Mouse (Mus musculus): ENCODE measurements around the gene Odf3l2.

The Odf3l2 gene

DNA sequence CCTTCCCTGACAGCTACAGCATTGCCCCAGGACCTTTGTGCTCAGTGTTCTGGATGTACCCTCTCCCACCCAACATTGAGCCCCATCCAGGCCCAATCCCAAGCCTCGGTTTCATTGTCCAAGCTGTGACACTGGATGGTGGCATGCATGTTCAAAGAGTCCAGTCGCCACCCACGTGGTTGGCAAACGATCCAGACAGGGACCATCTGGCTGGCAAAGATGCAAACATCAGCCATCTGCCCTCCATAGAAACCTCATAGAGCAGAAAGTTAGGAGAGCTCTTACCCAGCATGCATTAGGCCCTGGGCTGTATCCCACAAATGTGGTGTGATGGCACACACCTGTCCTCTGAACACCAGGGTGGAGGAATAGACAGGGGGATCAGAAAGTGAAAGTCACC lies 14.1 kb downstream of the Odf3l2 start:
- no peak for DNase-seq (ENCODE audit: low spot score in 2 of 2)

DNA sequence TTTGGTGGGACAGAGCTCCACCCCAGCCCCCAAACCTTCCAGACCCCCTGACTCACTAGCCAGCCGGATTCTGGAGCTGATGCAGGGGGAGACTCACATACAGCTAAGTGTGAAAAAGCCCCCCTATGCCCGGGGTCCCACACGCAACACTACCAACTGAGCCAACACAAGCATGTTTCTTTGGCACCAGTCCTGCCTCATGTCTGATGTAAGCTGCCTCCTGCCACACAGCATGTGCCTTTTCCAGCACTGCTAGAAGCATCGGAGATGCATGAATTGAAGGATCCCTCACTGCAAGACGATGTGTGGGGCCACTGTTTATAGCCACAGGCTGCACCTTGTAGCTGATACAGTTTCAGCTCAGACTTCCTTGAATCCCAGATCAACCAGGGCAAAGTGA lies 17.2 kb downstream of the Odf3l2 start:
- DNase-seq (ENCODE audit: low spot score in 2 of 2) = no peak

DNA sequence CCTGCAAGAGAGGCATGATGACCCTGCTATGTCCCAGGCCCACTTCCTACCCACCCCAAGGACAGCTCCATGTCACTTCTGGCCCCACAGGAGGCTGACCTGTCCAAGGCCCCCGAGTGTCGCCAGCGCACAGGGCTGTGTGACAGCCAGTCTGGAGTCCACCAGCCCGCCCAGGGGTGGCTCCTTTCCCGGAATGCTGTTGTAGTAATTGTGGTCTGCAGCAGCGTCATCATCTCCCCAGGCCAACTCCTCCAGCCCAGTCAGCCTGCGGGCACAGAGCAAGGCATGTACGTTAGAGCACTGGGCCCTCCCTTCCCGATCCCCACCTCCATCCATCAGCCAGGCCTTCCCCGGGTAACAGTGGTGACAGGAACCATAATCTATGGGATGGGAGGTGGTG lies 19.4 kb downstream of the Odf3l2 start:
- no peak for DNase-seq (ENCODE audit: low spot score in 2 of 2)

DNA sequence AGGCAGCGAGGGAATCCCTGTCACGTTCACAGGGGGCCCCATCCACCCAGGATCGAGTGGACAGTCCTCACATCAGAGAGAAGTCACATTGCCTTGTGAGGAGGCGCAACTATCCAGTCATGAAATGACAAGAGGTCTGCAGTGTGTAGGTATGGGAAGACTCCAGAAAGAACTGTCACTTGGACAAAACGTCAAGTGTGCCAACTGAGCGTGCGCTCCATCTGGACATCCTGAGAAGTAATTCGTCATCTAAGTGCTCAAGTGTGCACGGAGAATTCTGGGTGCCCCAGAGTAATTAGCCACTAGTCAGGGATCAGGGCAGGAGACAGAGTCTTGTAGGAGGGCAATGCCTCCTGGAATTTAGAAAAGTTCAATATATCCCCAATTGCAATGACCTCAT lies 20.1 kb downstream of the Odf3l2 start:
- no peak for DNase-seq (ENCODE audit: low spot score in 2 of 2)

DNA sequence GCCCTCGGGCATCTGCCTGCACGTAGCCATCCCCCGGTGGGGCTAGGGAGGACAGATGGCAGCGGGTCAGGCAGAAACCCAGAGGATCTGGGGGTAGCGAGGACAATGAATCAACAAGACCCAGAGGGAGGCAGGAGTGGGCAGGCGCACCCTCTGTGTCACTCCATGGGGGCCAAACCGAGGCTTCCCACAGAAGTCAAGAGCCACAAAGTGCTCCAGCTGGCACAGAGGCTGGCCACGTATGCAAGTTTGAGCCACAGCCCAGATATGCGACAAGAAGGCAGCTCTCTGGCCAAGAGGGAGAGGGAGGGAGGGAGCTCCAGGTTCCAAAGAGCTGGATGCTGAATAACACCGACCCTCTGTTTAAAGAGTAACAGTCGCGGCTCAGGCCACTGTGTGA lies 21.6 kb downstream of the Odf3l2 start:
- DNase-seq (ENCODE audit: low spot score in 2 of 2) = no peak

DNA sequence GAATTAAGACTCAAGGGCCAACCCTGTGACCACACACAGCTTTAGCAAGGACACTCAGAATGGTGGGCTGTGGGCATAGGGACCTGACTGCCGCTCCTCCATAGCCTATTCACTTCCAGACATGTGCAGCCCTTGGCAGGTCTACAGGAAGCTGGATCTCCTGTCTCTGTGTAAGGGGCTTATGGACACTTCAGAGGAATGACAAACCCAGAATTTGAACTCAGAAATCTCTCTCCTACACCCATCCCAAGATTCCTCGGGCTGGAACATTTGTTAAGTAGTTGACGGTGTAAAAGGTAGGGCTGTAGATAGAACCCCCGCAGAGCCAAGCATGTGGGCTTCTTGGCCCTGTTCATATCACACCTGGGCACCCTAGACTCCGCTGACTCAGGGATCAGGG lies 29.2 kb downstream of the Odf3l2 start:
- DNase-seq (ENCODE audit: low spot score in 2 of 2) = no peak

DNA sequence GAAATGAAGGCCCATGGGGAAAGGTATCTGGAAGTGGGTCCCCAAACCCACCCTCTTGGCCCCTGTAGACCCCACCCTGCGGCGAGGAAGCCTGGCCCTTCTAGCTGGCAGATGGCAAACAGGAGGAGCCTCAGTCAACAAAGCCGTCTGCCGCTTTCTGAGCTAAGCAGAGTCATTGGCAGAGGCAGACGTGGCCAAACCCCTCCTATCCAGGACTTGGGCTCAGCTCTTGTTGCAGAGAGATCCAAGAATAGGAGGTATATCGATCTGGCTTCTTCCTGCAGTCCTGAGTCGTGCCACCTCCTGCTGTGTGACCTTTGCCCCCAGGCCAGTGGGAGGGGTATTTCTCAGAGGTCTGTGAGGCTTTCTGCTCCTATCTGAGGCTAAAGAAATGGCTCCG lies 29.7 kb downstream of the Odf3l2 start:
- DNase-seq (ENCODE audit: low spot score in 2 of 2) = no peak

DNA sequence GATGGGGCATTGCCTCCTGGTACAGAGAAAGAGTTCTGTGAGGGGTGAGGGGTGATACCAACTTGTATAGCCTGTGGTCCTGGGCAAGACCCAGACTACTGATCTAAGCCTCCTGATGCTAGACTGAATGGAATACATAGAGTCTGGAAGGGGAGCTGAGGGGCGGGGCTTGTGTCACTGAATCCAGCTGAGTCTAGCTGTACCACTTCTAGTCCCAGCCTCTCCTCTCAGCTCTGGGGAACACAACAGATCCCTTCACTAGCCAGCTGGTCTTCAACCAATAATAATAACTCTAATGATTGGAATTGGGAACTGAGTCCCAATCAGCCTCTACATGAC lies 31.3 kb downstream of the Odf3l2 start:
- no peak for DNase-seq (ENCODE audit: low spot score in 2 of 2)

DNA sequence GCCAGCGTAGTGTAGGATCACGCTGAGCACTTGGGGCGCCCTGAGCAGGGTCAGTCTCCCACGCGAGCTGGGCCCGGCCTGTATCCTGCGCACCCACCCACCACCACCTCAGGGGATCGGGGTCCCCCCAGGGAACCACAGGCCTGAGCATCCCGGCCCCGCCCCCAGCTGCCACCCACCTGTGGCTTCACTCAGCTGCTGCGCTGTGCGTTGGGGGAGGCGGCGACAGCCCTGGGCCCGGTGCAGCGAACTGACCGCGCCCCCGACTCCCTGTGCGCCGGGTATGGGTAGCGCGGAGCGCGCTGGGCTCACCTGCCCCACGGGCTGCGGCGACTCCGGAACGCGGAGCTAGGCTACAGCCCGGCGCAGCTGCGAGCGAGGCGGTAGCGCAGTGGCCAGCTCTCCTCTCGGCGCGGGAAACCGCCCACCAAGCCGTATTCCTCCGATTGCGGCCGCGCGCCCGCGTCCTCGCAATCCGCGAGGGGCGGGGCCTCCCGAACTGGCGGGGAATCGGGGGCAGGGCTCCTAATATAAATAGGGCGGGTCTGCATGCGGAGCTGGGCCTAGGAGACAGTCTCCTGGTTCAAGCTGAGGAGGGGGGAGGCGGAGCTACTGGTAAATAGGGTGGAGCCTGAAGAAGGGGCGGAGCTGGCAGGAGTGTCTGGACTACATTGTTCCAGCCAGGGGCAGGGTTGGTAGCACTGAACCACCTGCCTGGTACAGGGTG lies 31.8 kb downstream of the Odf3l2 start, which contains the start of gene C2cd4c:
TSS of gene C2cd4c (minus strand) at position 448 of the 727 bp plus-strand sequence.
- DNase-seq (ENCODE audit: low spot score in 2 of 2) = no peak

DNA sequence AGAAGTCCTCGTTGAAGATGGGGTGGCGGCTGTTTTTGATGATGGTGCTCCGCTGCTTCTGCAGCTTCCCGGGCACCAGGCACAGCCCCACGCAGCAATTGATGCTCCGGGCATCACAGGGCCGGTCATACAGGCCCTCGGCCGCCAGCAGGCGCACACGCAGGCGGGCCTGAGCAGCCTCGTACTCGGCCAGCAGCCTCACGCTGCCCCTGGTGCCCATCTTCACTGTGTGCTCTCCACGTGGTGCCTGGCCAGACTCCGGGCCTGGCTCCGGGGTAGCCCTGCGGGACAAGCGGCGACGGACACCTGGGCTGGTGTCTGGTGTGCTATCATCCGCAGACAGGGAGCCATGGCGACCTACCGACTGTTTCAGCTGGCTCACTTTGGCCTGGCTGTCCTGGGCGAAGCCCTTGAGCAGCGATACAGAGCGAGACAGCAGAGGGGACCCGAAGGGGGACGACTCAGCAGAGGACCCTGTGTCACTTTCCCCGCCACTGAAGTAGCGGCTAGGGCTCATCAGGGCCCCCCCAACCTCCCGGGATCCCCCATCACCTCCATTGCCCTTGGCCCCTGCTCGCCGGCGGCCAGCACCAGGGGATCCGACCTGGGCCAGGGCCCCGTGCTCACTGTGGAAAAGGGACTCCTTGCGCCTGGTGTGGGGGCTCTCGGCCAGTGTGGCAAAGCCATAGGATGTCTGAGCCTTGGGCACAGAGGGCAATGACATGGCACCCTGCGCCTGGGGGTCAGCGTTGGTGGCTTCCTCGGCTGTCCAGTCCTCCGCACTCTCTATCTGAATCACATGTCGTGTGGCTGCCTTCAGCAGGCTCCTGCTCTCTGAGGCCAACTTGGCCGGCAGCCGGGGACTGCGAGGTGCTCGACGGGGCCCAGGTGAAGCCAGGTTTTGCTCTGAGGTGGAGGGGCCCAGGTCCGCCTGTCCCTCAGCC lies 33.1 kb downstream of the Odf3l2 start:
- DNase-seq (ENCODE audit: low spot score in 2 of 2) = no peak

DNA sequence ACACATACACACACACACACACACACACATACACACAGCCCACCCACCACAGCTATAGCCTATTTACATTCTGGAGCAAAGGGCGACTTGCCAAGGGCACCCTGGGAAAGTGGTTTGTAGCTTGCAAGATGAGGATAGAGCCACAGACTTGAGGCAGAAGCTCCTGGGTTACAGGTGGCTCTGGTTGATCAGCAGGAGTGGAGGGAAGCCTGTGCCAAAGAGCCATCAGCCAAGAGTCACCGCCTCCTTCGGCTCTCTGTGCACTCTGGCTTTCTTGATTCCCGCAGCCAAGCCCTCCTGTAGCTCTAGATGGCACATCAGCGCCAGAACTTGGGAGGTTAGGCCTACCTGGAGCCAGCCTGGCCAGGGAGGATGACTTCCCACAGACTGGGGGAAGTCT lies 34.2 kb downstream of the Odf3l2 start:
- no peak for DNase-seq (ENCODE audit: low spot score in 2 of 2)

DNA sequence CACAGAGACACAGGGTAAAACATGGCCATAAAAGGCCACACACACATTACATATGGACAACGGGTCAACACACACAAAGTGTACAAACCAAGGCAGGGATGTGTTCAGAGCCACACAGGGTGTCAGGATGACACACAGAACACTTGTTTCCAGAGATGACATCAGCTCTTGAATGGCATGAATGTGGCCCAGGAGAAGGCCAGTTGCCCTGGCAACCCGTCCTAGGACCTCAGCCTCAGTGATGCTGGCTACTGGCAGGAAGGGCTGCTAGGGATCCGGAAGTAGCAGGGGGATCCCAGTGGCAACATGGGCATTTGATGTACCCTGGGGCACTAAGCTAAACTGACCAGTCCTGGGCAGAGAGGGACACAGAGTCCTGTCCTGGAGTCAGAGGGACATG lies 36.3 kb downstream of the Odf3l2 start:
- DNase-seq (ENCODE audit: low spot score in 2 of 2) = no peak

DNA sequence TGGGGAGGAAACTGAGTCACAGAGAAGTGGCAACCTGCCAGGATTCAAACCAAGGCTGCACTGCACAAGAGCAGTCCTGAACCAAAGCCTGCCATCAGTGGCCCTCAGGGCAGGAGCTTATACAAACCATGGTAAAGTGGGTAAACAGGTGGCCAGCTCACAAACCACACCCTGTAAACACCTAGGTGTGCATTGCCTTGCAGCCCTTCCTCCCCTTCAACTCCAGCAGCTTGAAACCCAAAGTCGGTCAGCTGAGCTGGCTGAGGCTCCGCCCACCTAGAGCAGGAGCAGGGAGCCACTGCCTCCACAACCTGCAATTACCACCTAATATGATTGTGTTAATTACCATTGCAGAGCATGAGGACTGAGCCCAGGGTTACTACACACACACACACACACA lies 37.6 kb downstream of the Odf3l2 start:
- no peak for DNase-seq (ENCODE audit: low spot score in 2 of 2)

DNA sequence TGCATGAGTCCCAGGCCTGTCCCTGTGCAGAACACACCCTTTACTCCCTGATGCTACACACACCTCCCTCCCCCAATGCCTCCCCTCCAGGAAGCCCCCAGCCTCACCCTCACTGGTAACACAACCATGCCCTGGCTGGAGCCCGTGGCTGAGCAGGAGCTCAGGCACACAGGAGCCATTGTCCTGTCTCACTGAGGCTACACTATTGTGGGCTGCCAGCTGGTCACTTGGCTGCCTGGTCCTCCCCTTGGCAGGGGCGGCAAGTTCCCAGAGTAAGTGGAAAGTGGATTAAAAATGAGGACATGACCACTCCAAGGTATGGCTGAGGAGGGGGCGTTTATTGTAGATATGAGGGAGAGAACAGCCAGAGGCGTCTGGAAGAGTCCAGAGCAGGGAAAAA lies 39.0 kb downstream of the Odf3l2 start:
- no peak for DNase-seq (ENCODE audit: low spot score in 2 of 2)

DNA sequence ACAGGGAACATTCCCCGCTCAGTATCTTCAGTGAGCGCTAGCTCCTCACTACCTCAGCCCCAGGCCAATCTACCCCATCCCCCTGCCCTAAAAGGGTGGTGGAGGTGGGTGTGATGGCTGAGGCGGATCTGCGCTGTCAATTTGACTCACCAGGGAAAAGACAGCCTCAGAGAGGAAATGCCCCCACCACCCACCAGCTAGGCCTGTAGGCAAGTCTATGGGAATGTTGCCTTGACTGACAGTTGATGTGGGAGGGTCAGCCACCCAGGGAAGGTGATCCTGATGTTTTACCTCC lies 47.7 kb downstream of the Odf3l2 start:
- no peak for DNase-seq (ENCODE audit: low spot score in 2 of 2)

DNA sequence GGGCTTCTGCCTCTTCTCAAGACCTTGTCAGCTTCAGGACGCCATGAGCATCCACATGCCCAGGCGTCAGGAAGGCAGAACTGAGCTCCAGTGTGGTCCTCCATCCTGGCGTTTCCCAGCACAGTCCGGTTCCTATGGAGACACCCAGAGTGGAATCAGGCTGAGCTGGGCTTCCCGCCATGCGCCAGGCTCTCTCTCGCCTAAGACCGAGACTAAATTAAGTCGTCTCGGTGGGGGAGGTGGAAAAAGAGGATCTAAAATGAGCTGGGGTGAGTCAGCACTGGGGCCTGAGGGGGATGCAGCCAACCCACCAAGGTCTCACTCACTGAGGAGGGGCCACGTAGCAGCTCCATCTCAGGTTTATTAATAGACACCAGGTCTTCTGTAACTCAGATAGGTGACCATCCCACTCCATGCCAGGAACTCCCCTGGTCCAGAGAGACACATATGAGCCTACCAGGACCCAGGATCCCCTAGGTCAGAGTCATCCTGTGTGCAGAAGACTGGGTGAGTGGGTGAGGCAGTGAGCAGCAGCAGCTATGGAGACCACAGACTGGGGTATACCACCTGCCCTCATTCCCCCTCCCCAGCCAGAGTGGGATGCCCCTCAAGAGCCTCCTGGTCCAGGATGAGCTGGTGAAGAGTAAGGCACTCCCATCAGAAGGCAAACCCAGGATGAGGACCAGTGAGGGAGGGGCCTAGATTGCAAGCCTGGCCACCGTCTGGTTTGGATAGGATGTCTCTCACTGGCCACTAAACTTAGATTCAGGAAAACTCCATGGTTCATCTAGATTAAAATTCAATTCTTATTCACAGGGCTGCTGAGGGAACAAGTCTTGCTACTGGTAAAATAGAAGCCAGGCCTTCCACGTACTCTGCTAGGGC lies 48.2 kb downstream of the Odf3l2 start:
- DNase-seq (ENCODE audit: low spot score in 2 of 2) = no peak

DNA sequence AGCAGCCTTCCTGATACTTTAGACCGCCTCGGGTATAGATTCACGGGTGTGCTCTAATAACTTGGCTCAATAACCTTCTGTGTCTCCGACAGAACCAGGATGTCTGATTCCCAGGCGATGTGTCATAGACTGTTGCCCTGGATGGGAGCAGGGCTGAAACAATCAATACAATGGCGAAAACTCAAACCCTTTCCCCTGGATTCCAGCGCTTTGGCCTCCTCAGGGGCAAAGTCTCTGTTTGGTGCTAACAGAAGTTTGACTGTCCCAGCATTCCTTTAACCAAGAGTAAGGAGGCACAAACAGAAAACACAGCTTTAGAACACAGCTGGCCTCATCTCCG lies 50.0 kb downstream of the Odf3l2 start:
- DNase-seq (ENCODE audit: low spot score in 2 of 2) = no peak

DNA sequence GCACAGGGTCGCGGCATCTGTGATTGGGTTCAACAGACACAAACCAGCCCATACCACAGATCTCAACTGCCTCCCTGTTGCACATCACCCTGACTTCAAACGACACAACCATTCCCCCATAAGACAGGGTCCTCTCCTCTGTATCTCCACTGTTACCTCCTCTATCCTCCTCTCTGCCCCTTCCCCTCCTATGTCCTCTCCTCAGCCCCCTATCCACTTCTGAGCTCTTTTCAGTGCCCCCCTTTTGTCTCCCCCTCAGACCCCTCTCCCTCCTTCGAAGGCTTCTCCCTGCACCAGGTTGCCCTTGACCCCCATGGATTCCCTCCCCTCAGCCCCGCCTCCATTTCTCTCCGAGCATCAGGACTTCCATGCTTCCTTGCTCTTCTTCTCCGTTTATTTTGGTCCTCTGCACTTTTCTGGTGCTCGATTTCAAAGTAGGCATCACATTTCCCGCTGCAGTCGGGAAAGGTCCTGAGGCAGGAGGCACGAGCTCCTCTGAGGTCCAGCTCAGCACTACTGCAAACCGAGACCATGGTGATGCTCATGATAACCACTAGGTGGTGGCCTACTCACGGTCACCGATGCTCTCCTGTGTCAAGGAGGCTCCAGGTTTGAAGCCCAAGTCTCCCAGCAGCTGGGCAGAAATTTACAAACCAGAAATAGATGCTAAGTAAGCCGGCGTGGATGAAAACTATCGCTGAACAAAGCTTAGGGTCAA lies 50.5 kb downstream of the Odf3l2 start:
- peak in 1 of 2 experiments; percentile 46 for DNase-seq (ENCODE audit: low spot score in 2 of 2)

DNA sequence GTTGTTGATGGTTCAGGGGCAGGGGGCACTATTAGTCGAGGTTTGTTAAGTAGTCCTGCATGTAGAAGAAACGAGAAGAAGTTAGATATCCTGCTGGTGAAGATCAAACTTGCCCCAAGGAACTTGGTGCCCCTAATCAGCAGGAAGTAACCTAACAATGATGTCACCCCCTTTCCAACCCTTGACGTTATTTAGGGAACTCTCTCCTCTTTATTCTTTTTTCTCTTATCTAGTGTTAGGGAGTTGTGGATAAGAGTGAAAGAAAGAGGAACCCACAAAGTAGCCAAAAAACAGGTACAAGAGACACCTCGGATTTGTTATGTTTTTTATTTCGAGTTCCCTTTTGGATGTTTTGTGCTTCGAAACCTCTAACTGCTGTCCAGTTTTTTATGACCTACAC lies 51.4 kb downstream of the Odf3l2 start:
- no peak for DNase-seq (ENCODE audit: low spot score in 2 of 2)

DNA sequence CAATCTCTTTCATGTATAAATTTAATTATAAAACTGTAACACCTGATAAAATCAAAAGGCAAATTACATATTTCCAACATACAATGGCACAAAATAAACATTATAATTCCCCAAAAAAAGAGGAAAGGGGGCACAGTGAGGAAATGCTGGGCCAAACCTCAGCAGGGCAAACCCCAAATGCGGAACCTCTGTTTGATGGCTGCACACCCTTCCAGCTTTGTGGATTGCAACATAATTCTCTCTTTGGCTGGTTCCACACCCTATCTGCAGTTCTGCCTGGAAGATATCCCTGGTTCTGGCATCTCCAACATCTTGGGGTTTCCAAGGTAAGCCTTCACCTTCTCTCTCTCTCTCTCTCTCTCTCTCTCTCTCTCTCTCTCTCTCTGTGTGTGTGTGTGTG lies 54.8 kb downstream of the Odf3l2 start:
- DNase-seq (ENCODE audit: low spot score in 2 of 2) = no peak

Measured in thymus, postnatal 10 days (tissue).